Mouse (Mus musculus): ENCODE data around the gene Rpl13a. TPM values are rescaled to one million over a fixed set of nuclear protein-coding genes. Genes with fewer than 3 reads are reported as not detected.

Gene Rpl13a
- polyA plus RNA-seq, 1 experiment: 1,193 TPM

GRCm38 (mm10) chr7:45082401-45083299, 45.9 kb downstream of the Rpl13a start:
- Histone ChIP-seq H3K27me3 (ENCODE audit: control insufficient read depth, insufficient read depth, low read length) (no peaks in the 10 kb centered on the region), H3K4me3 (ENCODE audit: low read depth, low read length) (peak overlapping the region; percentile 32), H3K4me1 (ENCODE audit: control insufficient read depth, insufficient read depth, insufficient read length, low read length) (peaks cover 6% of the 10 kb centered on the region; the same call in 1 of the 2 replicates), H3K27ac (ENCODE audit: insufficient read depth, low read depth, low read length) (peak overlapping the region; percentile 55), H3K36me3 (ENCODE audit: control insufficient read depth, insufficient read depth, low read length) (peaks cover 3% of the 10 kb centered on the region; the same call in 1 of the 2 replicates)
- no peak; the same call in 1 of the 2 replicates for TF ChIP-seq POLR2A (IDR thresholded peaks at IDR 0.05; ENCODE audit: low read depth, low read length)
- 25% methylated on average over 25 of the region's 25 CpGs for WGBS

GRCm38 (mm10) chr7:45081016-45081415, 47.5 kb downstream of the Rpl13a start:
- H3K4me3 ChIP-seq (ENCODE audit: low read depth, low read length): no peak overlapping the region
- peaks cover 6% of the 10 kb centered on the region; the same call in 1 of the 2 replicates for H3K4me1 ChIP-seq (ENCODE audit: control insufficient read depth, insufficient read depth, insufficient read length, low read length)
- WGBS: 76% methylated on average over 5 of the region's 5 CpGs
- no peaks in the 10 kb centered on the region for H3K27me3 ChIP-seq (ENCODE audit: control insufficient read depth, insufficient read depth, low read length)
- TF ChIP-seq POLR2A (IDR thresholded peaks at IDR 0.05; ENCODE audit: low read depth, low read length): no peak
- no peak for TF ChIP-seq CTCF (IDR thresholded peaks at IDR 0.05; ENCODE audit: extremely low read depth, insufficient read length, insufficient replicate concordance, low read depth, low read length)
- peaks cover 16% of the 10 kb centered on the region; the same call in 1 of the 2 replicates for H3K36me3 ChIP-seq (ENCODE audit: control insufficient read depth, insufficient read depth, low read length)
- H3K27ac ChIP-seq (ENCODE audit: insufficient read depth, low read depth, low read length): no peak overlapping the region

- 3% methylated on average over 10 of the region's 10 CpGs for WGBS
- no peak overlapping the region for H3K27ac ChIP-seq (ENCODE audit: insufficient read depth, low read depth, low read length)
- H3K27me3 ChIP-seq (ENCODE audit: control insufficient read depth, insufficient read depth, low read length): no peaks in the 10 kb centered on the region
- H3K4me1 ChIP-seq (ENCODE audit: control insufficient read depth, insufficient read depth, insufficient read length, low read length): peaks cover 6% of the 10 kb centered on the region; the same call in 1 of the 2 replicates
- peak; percentile 91 for TF ChIP-seq CTCF (IDR thresholded peaks at IDR 0.05; ENCODE audit: extremely low read depth, insufficient read length, insufficient replicate concordance, low read depth, low read length)
- TF ChIP-seq POLR2A (IDR thresholded peaks at IDR 0.05; ENCODE audit: low read depth, low read length): 0 out of 2 replicates have a peak, but pooled peaks have one; percentile 19
- H3K36me3 ChIP-seq (ENCODE audit: control insufficient read depth, insufficient read depth, low read length): peaks cover 25% of the 10 kb centered on the region; the same call in 1 of the 2 replicates
- H3K4me3 ChIP-seq (ENCODE audit: low read depth, low read length): no peak overlapping the region
Measured at GRCm38 (mm10) chr7:45079856-45080255, 48.7 kb downstream of the Rpl13a start.

GRCm38 (mm10) chr7:45078513-45078912, 50.0 kb downstream of the Rpl13a start:
- peaks cover 6% of the 10 kb centered on the region; the same call in 1 of the 2 replicates for H3K4me1 ChIP-seq (ENCODE audit: control insufficient read depth, insufficient read depth, insufficient read length, low read length)
- no peaks in the 10 kb centered on the region for H3K27me3 ChIP-seq (ENCODE audit: control insufficient read depth, insufficient read depth, low read length)
- no peak overlapping the region for H3K4me3 ChIP-seq (ENCODE audit: low read depth, low read length)
- no peak for TF ChIP-seq POLR2A (IDR thresholded peaks at IDR 0.05; ENCODE audit: low read depth, low read length)
- TF ChIP-seq CTCF (IDR thresholded peaks at IDR 0.05; ENCODE audit: extremely low read depth, insufficient read length, insufficient replicate concordance, low read depth, low read length): peak; percentile 89; the same call in 1 of the 2 replicates
- peaks cover 31% of the 10 kb centered on the region for H3K36me3 ChIP-seq (ENCODE audit: control insufficient read depth, insufficient read depth, low read length)
- no peak overlapping the region for H3K27ac ChIP-seq (ENCODE audit: insufficient read depth, low read depth, low read length)
- WGBS: 25% methylated on average over 9 of the region's 9 CpGs

GRCm38 (mm10) chr7:45077829-45078228, 50.7 kb downstream of the Rpl13a start:
- H3K27me3 ChIP-seq (ENCODE audit: control insufficient read depth, insufficient read depth, low read length): no peaks in the 10 kb centered on the region
- H3K27ac ChIP-seq (ENCODE audit: insufficient read depth, low read depth, low read length): no peak overlapping the region
- TF ChIP-seq CTCF (IDR thresholded peaks at IDR 0.05; ENCODE audit: extremely low read depth, insufficient read length, insufficient replicate concordance, low read depth, low read length): no peak
- no peak for TF ChIP-seq POLR2A (IDR thresholded peaks at IDR 0.05; ENCODE audit: low read depth, low read length)
- H3K4me3 ChIP-seq (ENCODE audit: low read depth, low read length): no peak overlapping the region
- H3K4me1 ChIP-seq (ENCODE audit: control insufficient read depth, insufficient read depth, insufficient read length, low read length): peaks cover 2% of the 10 kb centered on the region; the same call in 1 of the 2 replicates
- WGBS: 96% methylated on average over 2 of the region's 2 CpGs
- H3K36me3 ChIP-seq (ENCODE audit: control insufficient read depth, insufficient read depth, low read length): peaks cover 31% of the 10 kb centered on the region

- 95% methylated on average over 14 of the region's 14 CpGs for WGBS
- Histone ChIP-seq H3K27ac (ENCODE audit: insufficient read depth, low read depth, low read length) (no peak overlapping the region), H3K4me3 (ENCODE audit: low read depth, low read length) (no peak overlapping the region), H3K36me3 (ENCODE audit: control insufficient read depth, insufficient read depth, low read length) (peaks cover 31% of the 10 kb centered on the region), H3K27me3 (ENCODE audit: control insufficient read depth, insufficient read depth, low read length) (no peaks in the 10 kb centered on the region), H3K4me1 (ENCODE audit: control insufficient read depth, insufficient read depth, insufficient read length, low read length) (no peaks in the 10 kb centered on the region; the same call in 1 of the 2 replicates)
- TF ChIP-seq POLR2A (IDR thresholded peaks at IDR 0.05; ENCODE audit: low read depth, low read length): no peak
- TF ChIP-seq CTCF (IDR thresholded peaks at IDR 0.05; ENCODE audit: extremely low read depth, insufficient read length, insufficient replicate concordance, low read depth, low read length): no peak
Measured at GRCm38 (mm10) chr7:45077322-45077721, 51.2 kb downstream of the Rpl13a start.

GRCm38 (mm10) chr7:45076501-45076900, 52.1 kb downstream of the Rpl13a start:
- H3K4me1 ChIP-seq (ENCODE audit: control insufficient read depth, insufficient read depth, insufficient read length, low read length): no peaks in the 10 kb centered on the region; the same call in 1 of the 2 replicates
- no peak overlapping the region for H3K27ac ChIP-seq (ENCODE audit: insufficient read depth, low read depth, low read length)
- no peak for TF ChIP-seq POLR2A (IDR thresholded peaks at IDR 0.05; ENCODE audit: low read depth, low read length)
- TF ChIP-seq CTCF (IDR thresholded peaks at IDR 0.05; ENCODE audit: extremely low read depth, insufficient read length, insufficient replicate concordance, low read depth, low read length): no peak
- peaks cover 31% of the 10 kb centered on the region for H3K36me3 ChIP-seq (ENCODE audit: control insufficient read depth, insufficient read depth, low read length)
- H3K27me3 ChIP-seq (ENCODE audit: control insufficient read depth, insufficient read depth, low read length): no peaks in the 10 kb centered on the region
- no peak overlapping the region for H3K4me3 ChIP-seq (ENCODE audit: low read depth, low read length)
- WGBS: 92% methylated on average over 30 of the region's 30 CpGs

Other genes with a start within 250 kb of the Rpl13a start
- 85.8 and 208 TPM in 2 replicates for gene Med25, start 236.0 kb downstream of the Rpl13a start, polyA plus RNA-seq (2012; rRNA removed)
- gene Fuz, start 232.7 kb downstream of the Rpl13a start, polyA plus RNA-seq (2012; rRNA removed): 15.8 and 27.5 TPM in 2 replicates
- 49.8 and 85.2 TPM in 2 replicates for gene Ap2a1, start 199.3 kb downstream of the Rpl13a start, polyA plus RNA-seq (2012; rRNA removed)
- not detected in 2 replicates for gene Tsks, start 185.6 kb downstream of the Rpl13a start, polyA plus RNA-seq (2012; rRNA removed)
- 5.2 and 7.6 TPM in 2 replicates for gene Cpt1c, start 153.9 kb downstream of the Rpl13a start, polyA plus RNA-seq (2012; rRNA removed)
- 50.0 and 68.6 TPM in 2 replicates for gene Prmt1, start 142.2 kb downstream of the Rpl13a start, polyA plus RNA-seq (2012; rRNA removed)
- gene Irf3, start 131.1 kb downstream of the Rpl13a start, polyA plus RNA-seq (2012; rRNA removed): 52.9 and 91.0 TPM in 2 replicates
- 10.1 and 16.3 TPM in 2 replicates for gene Bcl2l12, start 130.0 kb downstream of the Rpl13a start, polyA plus RNA-seq (2012; rRNA removed)
- gene Scaf1, start 112.4 kb downstream of the Rpl13a start, polyA plus RNA-seq (2012; rRNA removed): 39.8 and 73.0 TPM in 2 replicates
- 49.3 and 67.9 TPM in 2 replicates for gene Rras, start 110.8 kb downstream of the Rpl13a start, polyA plus RNA-seq (2012; rRNA removed)
- 8.1 and 13.2 TPM in 2 replicates for gene Prr12, start 75.9 kb downstream of the Rpl13a start, polyA plus RNA-seq (2012; rRNA removed)
- gene Nosip, start 66.3 kb downstream of the Rpl13a start, polyA plus RNA-seq (2012; rRNA removed): 39.3 and 92.7 TPM in 2 replicates
- 81.7 and 172 TPM in 2 replicates for gene Prrg2, start 66.1 kb downstream of the Rpl13a start, polyA plus RNA-seq (2012; rRNA removed)
- gene Rcn3, start 36.5 kb downstream of the Rpl13a start, polyA plus RNA-seq (2012; rRNA removed): 40.0 and 49.9 TPM in 2 replicates
- 47.9 and 78.3 TPM in 2 replicates for gene Fcgrt, start 24.9 kb downstream of the Rpl13a start, polyA plus RNA-seq (2012; rRNA removed)
- 159 and 207 TPM in 2 replicates for gene Rps11, start 4.3 kb downstream of the Rpl13a start, polyA plus RNA-seq (2012; rRNA removed)
- gene Gm45713, start 7.5 kb upstream of the Rpl13a start, polyA plus RNA-seq (2012; rRNA removed): 1.5 TPM in 1 of 2 replicates, not detected in the other
- 22.1 and 45.8 TPM in 2 replicates for gene Flt3l, start 7.7 kb upstream of the Rpl13a start, polyA plus RNA-seq (2012; rRNA removed)
- 25.3 and 48.5 TPM in 2 replicates for gene Pih1d1, start 25.5 kb upstream of the Rpl13a start, polyA plus RNA-seq (2012; rRNA removed)
- 133 and 253 TPM in 2 replicates for gene Aldh16a1, start 25.8 kb upstream of the Rpl13a start, polyA plus RNA-seq (2012; rRNA removed)
- gene Slc17a7, start 35.2 kb upstream of the Rpl13a start, polyA plus RNA-seq (2012; rRNA removed): 0.03 and 0.09 TPM in 2 replicates
- not detected in 2 replicates for gene Gfy, start 50.8 kb upstream of the Rpl13a start, polyA plus RNA-seq (2012; rRNA removed)
- not detected in 2 replicates for gene Pth2, start 52.2 kb upstream of the Rpl13a start, polyA plus RNA-seq (2012; rRNA removed)
- not detected in 2 replicates for gene Ccdc155, start 76.1 kb upstream of the Rpl13a start, polyA plus RNA-seq (2012; rRNA removed)
- gene Dkkl1, start 83.4 kb upstream of the Rpl13a start, polyA plus RNA-seq (2012; rRNA removed): 0.24 and 0.84 TPM in 2 replicates
- gene Tead2, start 87.0 kb upstream of the Rpl13a start, polyA plus RNA-seq (2012; rRNA removed): 8.0 and 32.2 TPM in 2 replicates
- 33.4 and 63.6 TPM in 2 replicates for gene Cd37, start 110.4 kb upstream of the Rpl13a start, polyA plus RNA-seq (2012; rRNA removed)
- gene Slc6a16, start 112.3 kb upstream of the Rpl13a start, polyA plus RNA-seq (2012; rRNA removed): not detected in 2 replicates
- gene Slc6a21, start 148.8 kb upstream of the Rpl13a start, polyA plus RNA-seq (2012; rRNA removed): not detected in 2 replicates
- 101 and 257 TPM in 2 replicates for gene Trpm4, start 205.0 kb upstream of the Rpl13a start, polyA plus RNA-seq (2012; rRNA removed)
- gene Hrc, start 206.5 kb upstream of the Rpl13a start, polyA plus RNA-seq (2012; rRNA removed): 0.14 and 0.46 TPM in 2 replicates
- 15.4 and 63.9 TPM in 2 replicates for gene Ppfia3, start 238.3 kb upstream of the Rpl13a start, polyA plus RNA-seq (2012; rRNA removed)
- 2.9 and 4.0 TPM in 2 replicates for gene Lin7b, start 241.8 kb upstream of the Rpl13a start, polyA plus RNA-seq (2012; rRNA removed)